In the genomic region with DNA sequence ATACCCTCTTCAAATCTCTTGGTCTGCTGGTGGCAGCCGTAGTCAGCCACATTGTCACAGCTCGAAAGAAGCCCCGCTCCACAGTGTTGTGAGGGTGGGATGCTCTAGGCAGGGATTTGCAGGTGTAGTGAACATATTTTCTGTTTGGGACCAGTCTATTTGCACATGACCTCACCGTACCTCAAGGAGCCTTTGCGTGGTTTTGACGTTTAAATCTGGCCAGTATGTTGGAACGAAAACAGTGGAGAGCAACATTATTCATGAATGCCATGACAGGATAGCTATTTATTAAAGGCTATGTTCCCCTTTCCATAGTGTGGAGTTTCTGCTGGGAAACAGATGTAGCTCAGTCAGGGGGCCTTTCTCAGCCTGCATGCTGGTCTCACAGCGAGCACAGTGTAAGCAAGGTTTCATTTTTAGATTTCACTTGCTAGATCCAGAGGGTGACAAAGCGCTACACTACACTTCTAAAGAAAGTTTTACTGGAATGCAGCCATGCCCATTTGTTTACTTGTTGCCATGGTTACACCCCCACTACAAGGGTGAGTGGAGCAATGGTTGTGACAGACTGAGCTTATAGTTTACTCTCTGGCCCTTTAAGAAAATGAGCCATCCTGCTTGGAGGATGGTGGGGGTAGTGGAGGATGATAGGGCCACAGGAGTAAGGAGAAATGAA, we compare ENCODE assay signal across 9 mouse cellular contexts. TPM values are rescaled to one million over a fixed set of nuclear protein-coding genes. Genes with fewer than 3 reads are reported as not detected.
A peak's percentile ranks its signal among the peaks of the same experiment; 100 is the strongest.
DNase-seq lines count a peak whose midpoint lies in the region; ATAC-seq and TF ChIP-seq lines count a peak whose summit lies in the region.
"Had no signal": no experiment of that assay in that cellular context is flagged by ENCODE, and none has a peak within 500 bp of the region (broad histone marks: within the 10 kb centered on the region; RNA-seq: fewer than 3 reads in every experiment).

No protein-coding gene starts in this region.

- H3K9ac ChIP-seq in hindbrain, embryonic 15.5 days: no peak overlapping the region
- H3K9ac ChIP-seq in forebrain, postnatal 0 days: no peak overlapping the region
- no peak overlapping the region for H3K9ac ChIP-seq in liver, embryonic 11.5 days (ENCODE audit: low read depth, low read length)

- WGBS in hindbrain, embryonic 15.5 days: 50% methylated on average over 9 of the region's 9 CpGs
- WGBS in hindbrain, embryonic 10.5 days: 72% methylated on average over 9 of the region's 9 CpGs
- 40% methylated on average over 9 of the region's 9 CpGs for WGBS in forebrain, postnatal 0 days
- WGBS in lung, adult 2 months: 40% methylated on average over 9 of the region's 9 CpGs
- 72% methylated on average over 9 of the region's 9 CpGs for WGBS in liver, embryonic 11.5 days

- ATAC-seq in hindbrain, embryonic 15.5 days (ENCODE audit: low FRiP score, low read depth): 0 out of 2 replicates have a peak, but pooled peaks have one; percentile 71
- peak; percentile 59 for ATAC-seq in forebrain, postnatal 0 days
- no peak for ATAC-seq in monocyte, adult 5-6 weeks (replicated peaks; ENCODE audit: insufficient number of reproducible peaks, low FRiP score, low TSS enrichment, poor library complexity, severe bottlenecking)
- ATAC-seq in liver, embryonic 11.5 days (replicated peaks; ENCODE audit: low FRiP score): no peak

- no peak for TF ChIP-seq CTCF in forebrain, postnatal 0 days (IDR thresholded peaks at IDR 0.05; ENCODE audit: low read depth)
- TF ChIP-seq CTCF in lung, adult 2 months (IDR thresholded peaks at IDR 0.05; ENCODE audit: insufficient read depth, low read length): no peak

- no peak for DNase-seq in hindbrain, embryonic 10.5 days (ENCODE audit: low spot score)
- DNase-seq in R1 (ENCODE audit: low read depth, low spot score): peak; percentile 41
- DNase-seq in forebrain, postnatal 0 days: peak; percentile 65
- peak; percentile 30 for DNase-seq in lung, adult 2 months
- DNase-seq in liver, embryonic 11.5 days (ENCODE audit: low spot score): no peak
- no peak for DNase-seq in ovary, postnatal 10 days (ENCODE audit: low spot score)

- H3K4me2 ChIP-seq in hindbrain, embryonic 15.5 days: no peak overlapping the region
- no peak overlapping the region for H3K4me2 ChIP-seq in forebrain, postnatal 0 days (ENCODE audit: low read depth)
- H3K4me2 ChIP-seq in liver, embryonic 11.5 days: no peak overlapping the region

- no peaks in the 10 kb centered on the region for H3K4me1 ChIP-seq in hindbrain, embryonic 15.5 days (replicated peaks)
- peaks cover 16% of the 10 kb centered on the region for H3K4me1 ChIP-seq in hindbrain, embryonic 10.5 days (replicated peaks)
- H3K4me1 ChIP-seq in forebrain, postnatal 0 days (ENCODE audit: insufficient read depth): no peaks in the 10 kb centered on the region
- no peaks in the 10 kb centered on the region for H3K4me1 ChIP-seq in lung, adult 2 months (ENCODE audit: control insufficient read depth, insufficient read depth, low read length)
- no peaks in the 10 kb centered on the region for H3K4me1 ChIP-seq in liver, embryonic 11.5 days (replicated peaks; ENCODE audit: control insufficient read depth, insufficient read depth, low read length)

- no peak overlapping the region for H3K27ac ChIP-seq in hindbrain, embryonic 15.5 days (replicated peaks)
- no peak overlapping the region for H3K27ac ChIP-seq in hindbrain, embryonic 10.5 days
- H3K27ac ChIP-seq in forebrain, postnatal 0 days (ENCODE audit: low read depth, low read length): no peak overlapping the region
- no peak overlapping the region for H3K27ac ChIP-seq in liver, embryonic 11.5 days (ENCODE audit: low read depth, low read length)

- H3K27me3 ChIP-seq in hindbrain, embryonic 15.5 days: no peaks in the 10 kb centered on the region
- H3K27me3 ChIP-seq in hindbrain, embryonic 10.5 days (ENCODE audit: insufficient read depth, poor library complexity, severe bottlenecking): no peaks in the 10 kb centered on the region
- H3K27me3 ChIP-seq in forebrain, postnatal 0 days (ENCODE audit: insufficient read depth, low read length): no peaks in the 10 kb centered on the region
- H3K27me3 ChIP-seq in liver, embryonic 11.5 days (replicated peaks; ENCODE audit: control insufficient read depth, insufficient read depth, low read length): no peaks in the 10 kb centered on the region

- H3K4me3 ChIP-seq in hindbrain, embryonic 15.5 days: no peak overlapping the region
- H3K4me3 ChIP-seq in hindbrain, embryonic 10.5 days: no peak overlapping the region
- H3K4me3 ChIP-seq in forebrain, postnatal 0 days (ENCODE audit: low read depth, low read length): no peak overlapping the region
- H3K4me3 ChIP-seq in lung, adult 2 months (replicated peaks; ENCODE audit: extremely low read depth, low read depth, low read length): peak overlapping the region; percentile 6
- no peak overlapping the region for H3K4me3 ChIP-seq in liver, embryonic 11.5 days (ENCODE audit: low read depth, low read length)

- H3K9me3 ChIP-seq in hindbrain, embryonic 15.5 days: no peaks in the 10 kb centered on the region
- H3K9me3 ChIP-seq in hindbrain, embryonic 10.5 days: no peaks in the 10 kb centered on the region
- H3K9me3 ChIP-seq in forebrain, postnatal 0 days (ENCODE audit: low read length): no peaks in the 10 kb centered on the region
- H3K9me3 ChIP-seq in liver, embryonic 11.5 days (ENCODE audit: control insufficient read depth, low read length): no peaks in the 10 kb centered on the region
- H3K9me3 ChIP-seq: G1E had no signal

- no peak for TF ChIP-seq POLR2A in lung, adult 2 months (IDR thresholded peaks at IDR 0.05; ENCODE audit: borderline replicate concordance, extremely low read depth, low read depth, low read length)

- H3K36me3 ChIP-seq in hindbrain, embryonic 15.5 days: no peaks in the 10 kb centered on the region
- H3K36me3 ChIP-seq in hindbrain, embryonic 10.5 days: no peaks in the 10 kb centered on the region
- H3K36me3 ChIP-seq in forebrain, postnatal 0 days (ENCODE audit: insufficient read depth): no peaks in the 10 kb centered on the region
- H3K36me3 ChIP-seq in liver, embryonic 11.5 days (ENCODE audit: control insufficient read depth, insufficient read depth, low read length): no peaks in the 10 kb centered on the region
- H3K36me3 ChIP-seq: G1E had no signal

RNA-seq across cellular contexts. Expression of gene Arhgap44, which starts 52.3 kb away (rescaled TPM):
- 17.9 and 19.5 TPM in 2 replicates for polyA plus RNA-seq in hindbrain, embryonic 15.5 days (2015; fragmentation: Nextera tagmentation; extraction: Ambion mirVana)
- polyA plus RNA-seq in hindbrain, embryonic 10.5 days (2016; fragmentation: Nextera tagmentation; extraction: Ambion mirVana): 4.5 and 4.8 TPM in 2 replicates
- total RNA-seq in forebrain, postnatal 0 days (2014; rRNA removed): 27.4 and 29.6 TPM in 2 replicates
- polyA plus RNA-seq in forebrain, postnatal 0 days (2015; fragmentation: Nextera tagmentation; extraction: Ambion mirVana): 13.6 and 17.4 TPM in 2 replicates
- polyA plus RNA-seq in lung, adult 2 months (2012; rRNA removed): 28.1 and 32.6 TPM in 2 replicates
- total RNA-seq in monocyte, adult 5-6 weeks (2017): not detected in 3 replicates
- polyA plus RNA-seq in liver, embryonic 11.5 days (2014; fragmentation: Nextera tagmentation; extraction: Ambion mirVana): 1.6 and 2.1 TPM in 2 replicates
- polyA plus RNA-seq: G1E had no signal

RNA-seq across cellular contexts. Expression of gene Myocd, which starts 54.7 kb away (rescaled TPM):
- polyA plus RNA-seq in hindbrain, embryonic 15.5 days (2015; fragmentation: Nextera tagmentation; extraction: Ambion mirVana): 0.16 and 0.51 TPM in 2 replicates
- 1.3 and 2.1 TPM in 2 replicates for polyA plus RNA-seq in hindbrain, embryonic 10.5 days (2016; fragmentation: Nextera tagmentation; extraction: Ambion mirVana)
- total RNA-seq in forebrain, postnatal 0 days (2014; rRNA removed): 0.08 and 0.38 TPM in 2 replicates
- 0.07 and 0.08 TPM in 2 replicates for polyA plus RNA-seq in forebrain, postnatal 0 days (2015; fragmentation: Nextera tagmentation; extraction: Ambion mirVana)
- polyA plus RNA-seq in lung, adult 2 months (2012; rRNA removed): 2.7 and 3.1 TPM in 2 replicates
- total RNA-seq in monocyte, adult 5-6 weeks (2017): not detected in 3 replicates
- 0.77 and 1.4 TPM in 2 replicates for polyA plus RNA-seq in liver, embryonic 11.5 days (2014; fragmentation: Nextera tagmentation; extraction: Ambion mirVana)
- polyA plus RNA-seq: G1E had no signal

RNA-seq across cellular contexts. Expression of gene 1700086D15Rik, which starts 55.4 kb away (rescaled TPM):
- polyA plus RNA-seq in hindbrain, embryonic 15.5 days (2015; fragmentation: Nextera tagmentation; extraction: Ambion mirVana): 0.14 TPM in 1 of 2 replicates, not detected in the other
- polyA plus RNA-seq in hindbrain, embryonic 10.5 days (2016; fragmentation: Nextera tagmentation; extraction: Ambion mirVana): not detected in 2 replicates
- 0.71 and 1.5 TPM in 2 replicates for total RNA-seq in forebrain, postnatal 0 days (2014; rRNA removed)
- 0.21 and 0.33 TPM in 2 replicates for polyA plus RNA-seq in forebrain, postnatal 0 days (2015; fragmentation: Nextera tagmentation; extraction: Ambion mirVana)
- 0.27 and 0.32 TPM in 2 replicates for polyA plus RNA-seq in lung, adult 2 months (2012; rRNA removed)
- total RNA-seq in monocyte, adult 5-6 weeks (2017): not detected in 3 replicates
- polyA plus RNA-seq in liver, embryonic 11.5 days (2014; fragmentation: Nextera tagmentation; extraction: Ambion mirVana): not detected in 2 replicates
- polyA plus RNA-seq: G1E had no signal

Comparison
In these comparisons a context has a peak if more than half of its experiments do, and no peak if none do; other contexts are left out.
1. ATAC-seq: peak in hindbrain, embryonic 15.5 days (single experiment) and forebrain, postnatal 0 days (single experiment); none in monocyte, adult 5-6 weeks (single experiment) and liver, embryonic 11.5 days (single experiment).
2. DNase-seq: peak in R1 (single experiment), forebrain, postnatal 0 days (single experiment) and lung, adult 2 months (single experiment); none in hindbrain, embryonic 10.5 days (single experiment), liver, embryonic 11.5 days (single experiment) and ovary, postnatal 10 days (single experiment).